Mouse (Mus musculus) erythroblast, embryonic 14.5 days (primary cell): ENCODE results near the gene Kcnma1. TPM values are rescaled to one million over a fixed set of nuclear protein-coding genes. Genes with fewer than 3 reads are reported as not detected.

ENCODE experiments used
- H3K27me3 ChIP-seq: 2 replicates; pipeline ENCODE4 v1.6.1; 2012; ENCODE audit warnings: inconsistent platforms; ENCODE audit not compliant: control insufficient read depth
- H3K36me3 ChIP-seq: 2 replicates; pipeline ENCODE4 v1.6.1; 2012; ENCODE audit warnings: mild to moderate bottlenecking, inconsistent platforms; ENCODE audit not compliant: control insufficient read depth
- H3K4me1 ChIP-seq: 2 replicates; pipeline ENCODE4 v1.6.1; 2012; ENCODE audit warnings: inconsistent platforms; ENCODE audit not compliant: control insufficient read depth
- H3K4me3 ChIP-seq: replicated peaks from 2 replicates; pipeline ENCODE3; 2012; ENCODE audit warnings: moderate library complexity, mild to moderate bottlenecking, inconsistent platforms
- H3K9me3 ChIP-seq: 2 replicates; pipeline ENCODE4 v1.6.1; 2012; ENCODE audit warnings: low read length, inconsistent platforms, mixed read lengths; ENCODE audit not compliant: control insufficient read depth
- GATA1 ChIP-seq: IDR thresholded peaks from 2 replicates; pipeline ENCODE4 v1.6.1; 2012; ENCODE audit warnings: low read length, inconsistent platforms, mixed read lengths
- TAL1 ChIP-seq: IDR thresholded peaks from 3 replicates; pipeline ENCODE4 v1.6.1; 2012; ENCODE audit warnings: low read length, inconsistent platforms, mixed read lengths
- polyA plus RNA-seq: library from polyadenylated mRNA; stranded (reverse); fragments of >175 nt; gene quantifications from 2 replicates; pipeline ENCODE4 v1.2.3, GENCODE M21; 2012

The Kcnma1 gene
- polyA plus RNA-seq, 1 experiment = not detected

GRCm38 (mm10) chr14:23817585-23817984 is 196.7 kb downstream of the Kcnma1 start:
- Histone ChIP-seq H3K9me3 (no peaks in the 10 kb centered on the region), H3K36me3 (no peaks in the 10 kb centered on the region), H3K4me3 (no peak overlapping the region), H3K4me1 (no peaks in the 10 kb centered on the region), H3K27me3 (no peaks in the 10 kb centered on the region)
- TF ChIP-seq GATA1 (no peak), TAL1 (no peak)

GRCm38 (mm10) chr14:23810081-23810480 is 204.2 kb downstream of the Kcnma1 start:
- TF ChIP-seq GATA1 (no peak), TAL1 (no peak)
- no peaks in the 10 kb centered on the region for H3K9me3 ChIP-seq
- no peaks in the 10 kb centered on the region for H3K4me1 ChIP-seq
- no peaks in the 10 kb centered on the region for H3K27me3 ChIP-seq
- H3K36me3 ChIP-seq = no peaks in the 10 kb centered on the region
- H3K4me3 ChIP-seq = no peak overlapping the region

- no peaks in the 10 kb centered on the region for H3K4me1 ChIP-seq
Observed at GRCm38 (mm10) chr14:23809124-23809523, 205.2 kb downstream of the Kcnma1 start.

GRCm38 (mm10) chr14:23806378-23806777 is 207.9 kb downstream of the Kcnma1 start:
- TF ChIP-seq GATA1 = no peak
- Histone ChIP-seq H3K27me3 (no peaks in the 10 kb centered on the region), H3K9me3 (no peaks in the 10 kb centered on the region)

More at GRCm38 (mm10) chr14:23809124-23809523, 205.2 kb downstream of the Kcnma1 start:
- H3K9me3 ChIP-seq = no peaks in the 10 kb centered on the region
- H3K36me3 ChIP-seq = no peaks in the 10 kb centered on the region
- TF ChIP-seq GATA1 (no peak), TAL1 (no peak)
- H3K27me3 ChIP-seq = no peaks in the 10 kb centered on the region
- no peak overlapping the region for H3K4me3 ChIP-seq

GRCm38 (mm10) chr14:23796878-23797277 is 217.4 kb downstream of the Kcnma1 start:
- no peaks in the 10 kb centered on the region for H3K9me3 ChIP-seq
- H3K27me3 ChIP-seq = no peaks in the 10 kb centered on the region
- H3K4me3 ChIP-seq = no peak overlapping the region
- H3K4me1 ChIP-seq = no peaks in the 10 kb centered on the region
- H3K36me3 ChIP-seq = no peaks in the 10 kb centered on the region
- no peak for TF ChIP-seq TAL1
- no peak for TF ChIP-seq GATA1

More at GRCm38 (mm10) chr14:23806378-23806777, 207.9 kb downstream of the Kcnma1 start:
- H3K36me3 ChIP-seq = no peaks in the 10 kb centered on the region
- no peak overlapping the region for H3K4me3 ChIP-seq
- H3K4me1 ChIP-seq = no peaks in the 10 kb centered on the region

GRCm38 (mm10) chr14:23792674-23793073 is 221.6 kb downstream of the Kcnma1 start:
- Histone ChIP-seq H3K4me1 (no peaks in the 10 kb centered on the region), H3K36me3 (no peaks in the 10 kb centered on the region), H3K4me3 (no peak overlapping the region), H3K27me3 (no peaks in the 10 kb centered on the region), H3K9me3 (no peaks in the 10 kb centered on the region)
- TF ChIP-seq TAL1 = no peak
- no peak for TF ChIP-seq GATA1

GRCm38 (mm10) chr14:23792076-23792475 is 222.2 kb downstream of the Kcnma1 start:
- Histone ChIP-seq H3K9me3 (no peaks in the 10 kb centered on the region), H3K4me1 (no peaks in the 10 kb centered on the region), H3K27me3 (no peaks in the 10 kb centered on the region), H3K4me3 (no peak overlapping the region), H3K36me3 (no peaks in the 10 kb centered on the region)
- TF ChIP-seq TAL1 (no peak), GATA1 (no peak)

- Histone ChIP-seq H3K36me3 (no peaks in the 10 kb centered on the region), H3K9me3 (no peaks in the 10 kb centered on the region), H3K4me1 (no peaks in the 10 kb centered on the region), H3K27me3 (no peaks in the 10 kb centered on the region), H3K4me3 (no peak overlapping the region)
- TF ChIP-seq GATA1 = no peak
- no peak for TF ChIP-seq TAL1
Observed at GRCm38 (mm10) chr14:23791261-23791691, 223.0 kb downstream of the Kcnma1 start.

GRCm38 (mm10) chr14:23786687-23787073 is 227.6 kb downstream of the Kcnma1 start:
- no peak overlapping the region for H3K4me3 ChIP-seq
- H3K9me3 ChIP-seq = no peaks in the 10 kb centered on the region
- H3K27me3 ChIP-seq = no peaks in the 10 kb centered on the region
- no peak for TF ChIP-seq GATA1
- H3K36me3 ChIP-seq = no peaks in the 10 kb centered on the region
- H3K4me1 ChIP-seq = no peaks in the 10 kb centered on the region

- TF ChIP-seq TAL1 (no peak), GATA1 (no peak)
- Histone ChIP-seq H3K36me3 (no peaks in the 10 kb centered on the region), H3K9me3 (no peaks in the 10 kb centered on the region), H3K27me3 (no peaks in the 10 kb centered on the region), H3K4me3 (no peak overlapping the region), H3K4me1 (no peaks in the 10 kb centered on the region)
Observed at GRCm38 (mm10) chr14:23785921-23786686, 228.2 kb downstream of the Kcnma1 start.
